Mouse (Mus musculus) G1E (cell line): ENCODE measurements around the gene Mia3. TPM values are rescaled to one million over a fixed set of nuclear protein-coding genes. Genes with fewer than 3 reads are reported as not detected.

Experiments
- ATAC-seq: 2 replicates; pipeline ENCODE4 v1.8.0; 2016; ENCODE audit warnings: mild to moderate bottlenecking; ENCODE audit not compliant: insufficient number of reproducible peaks, poor library complexity, low FRiP score, severe bottlenecking; ENCODE audit errors: extremely low read depth
- DNase-seq: peaks from one replicate; pipeline ENCODE4 v3.0.0; 2012; ENCODE audit warnings: low spot score
- H3K27me3 ChIP-seq: 2 replicates; pipeline ENCODE4 v1.6.1; 2012; ENCODE audit warnings: mild to moderate bottlenecking, low read length, inconsistent platforms; ENCODE audit not compliant: insufficient read depth
- H3K36me3 ChIP-seq: replicated peaks from 2 replicates; pipeline ENCODE3; 2012; ENCODE audit warnings: mild to moderate bottlenecking, inconsistent platforms
- H3K4me1 ChIP-seq: 2 replicates; pipeline ENCODE4 v1.6.1; 2012; ENCODE audit warnings: low read depth, low read length, inconsistent platforms, mixed read lengths; ENCODE audit not compliant: insufficient read depth
- H3K4me3 ChIP-seq: 2 replicates; pipeline ENCODE4 v1.5.1; 2012; ENCODE audit warnings: low read depth, mild to moderate bottlenecking, inconsistent platforms, low read length, moderate library complexity, mixed read lengths
- H3K9me3 ChIP-seq: replicated peaks from 2 replicates; pipeline ENCODE4 v1.6.1; 2012; ENCODE audit warnings: inconsistent platforms
- CTCF ChIP-seq: IDR thresholded peaks from 2 replicates; pipeline ENCODE4 v1.5.1; 2012; ENCODE audit warnings: low read depth, low read length, inconsistent platforms, mixed read lengths
- GATA1 ChIP-seq: IDR thresholded peaks from 2 replicates; pipeline ENCODE4 v1.6.1; 2012; ENCODE audit warnings: borderline replicate concordance, low read length, inconsistent platforms, mixed read lengths
- GATA2 ChIP-seq: IDR thresholded peaks from 2 replicates; pipeline ENCODE4 v1.6.1; 2012; ENCODE audit warnings: low read depth, low read length, inconsistent platforms, borderline replicate concordance
- POLR2AphosphoS5 ChIP-seq: IDR thresholded peaks from 2 replicates; pipeline ENCODE4 v1.6.1; 2012; ENCODE audit warnings: low read depth, low read length, inconsistent platforms; ENCODE audit not compliant: insufficient replicate concordance
- TAL1 ChIP-seq: conservative IDR thresholded peaks from 2 replicates; pipeline ENCODE4 v1.6.1; 2012; ENCODE audit warnings: low read depth, low read length, inconsistent platforms, mixed read lengths
- polyA plus RNA-seq: library from polyadenylated mRNA; stranded (reverse); fragments of >175 nt; gene quantifications from 2 replicates; pipeline ENCODE4 v1.2.3, GENCODE M21; 2012
- total RNA-seq, 2 experiments: library from RNA; stranded (forward) in 1 of 2; stranded (reverse) in 1 of 2; fragments of 200-1000 nt in 1 of 2; fragments of >200 nt in 1 of 2; fragmentation: Nextera tagmentation in 1 of 2; gene quantifications; 2 replicates each; pipeline ENCODE4 v1.2.3; 2014 to 2017

Gene Mia3
- total and polyA plus RNA-seq, 3 experiments, result 23.5 to 72.6 (median 66.7) TPM

GRCm38 (mm10) chr1:183307555-183307954, 61.8 kb downstream of the Mia3 start:
- H3K27me3 ChIP-seq, result no peaks in the 10 kb centered on the region
- H3K4me1 ChIP-seq, result no peaks in the 10 kb centered on the region
- no peak for DNase-seq
- no peaks in the 10 kb centered on the region for H3K9me3 ChIP-seq
- ATAC-seq, result no peak
- TF ChIP-seq GATA2 (no peak), CTCF (no peak), GATA1 (no peak), POLR2AphosphoS5 (no peak), TAL1 (no peak)
- no peak overlapping the region for H3K4me3 ChIP-seq
- H3K36me3 ChIP-seq, result peaks cover 43% of the 10 kb centered on the region

GRCm38 (mm10) chr1:183299161-183299560, 70.2 kb downstream of the Mia3 start:
- peaks cover 2% of the 10 kb centered on the region for H3K36me3 ChIP-seq
- TF ChIP-seq GATA2 (no peak), CTCF (no peak), TAL1 (no peak), POLR2AphosphoS5 (no peak), GATA1 (no peak)
- H3K9me3 ChIP-seq, result no peaks in the 10 kb centered on the region
- no peaks in the 10 kb centered on the region for H3K27me3 ChIP-seq
- no peak overlapping the region for H3K4me3 ChIP-seq
- H3K4me1 ChIP-seq, result peaks cover 8% of the 10 kb centered on the region; the same call in 1 of the 2 replicates
- peak; percentile 100 for DNase-seq
- ATAC-seq, result no peak

- peak overlapping the region; percentile 74 for H3K4me3 ChIP-seq
- DNase-seq, result peak; percentile 48
- H3K27me3 ChIP-seq, result no peaks in the 10 kb centered on the region
- H3K9me3 ChIP-seq, result no peaks in the 10 kb centered on the region
- peaks cover 8% of the 10 kb centered on the region; the same call in 1 of the 2 replicates for H3K4me1 ChIP-seq
- TF ChIP-seq GATA1 (no peak), TAL1 (no peak), CTCF (no peak), POLR2AphosphoS5 (no peak), GATA2 (no peak)
- H3K36me3 ChIP-seq, result peaks cover 14% of the 10 kb centered on the region
- peak; percentile 60 for ATAC-seq
Measured at GRCm38 (mm10) chr1:183297886-183298489, 71.4 kb downstream of the Mia3 start.

- Histone ChIP-seq H3K4me1 (peaks cover 8% of the 10 kb centered on the region; the same call in 1 of the 2 replicates), H3K4me3 (peak overlapping the region; percentile 74), H3K36me3 (peaks cover 19% of the 10 kb centered on the region), H3K9me3 (no peaks in the 10 kb centered on the region), H3K27me3 (no peaks in the 10 kb centered on the region)
- TF ChIP-seq CTCF (no peak), GATA2 (no peak)
- ATAC-seq (no peak), DNase-seq (peak; percentile 35)
Measured at GRCm38 (mm10) chr1:183297473-183297885, 71.9 kb downstream of the Mia3 start.

- TF ChIP-seq GATA2 (no peak), CTCF (no peak), POLR2AphosphoS5 (no peak), TAL1 (no peak), GATA1 (no peak)
- Histone ChIP-seq H3K9me3 (no peaks in the 10 kb centered on the region), H3K36me3 (peaks cover 24% of the 10 kb centered on the region), H3K4me1 (peaks cover 8% of the 10 kb centered on the region; the same call in 1 of the 2 replicates), H3K4me3 (peak within 1 kb of the TSS; percentile 74), H3K27me3 (no peaks in the 10 kb centered on the region)
- ATAC-seq (peak; percentile 48), DNase-seq (peak; percentile 92)
Measured at GRCm38 (mm10) chr1:183296877-183297383, 72.4 kb downstream of the Mia3 start, which contains the start of gene Brox. Gene Brox (minus strand): TSS chr1:183297269.

- H3K4me1 ChIP-seq, result peaks cover 8% of the 10 kb centered on the region; the same call in 1 of the 2 replicates
- H3K9me3 ChIP-seq, result no peaks in the 10 kb centered on the region
- DNase-seq (peak; percentile 67), ATAC-seq (peak; percentile 5; the same call in 1 of the 2 replicates)
- peak within 1 kb of the TSS; percentile 74 for H3K4me3 ChIP-seq
- TF ChIP-seq GATA2, result no peak
- no peak for TF ChIP-seq CTCF
- no peak for TF ChIP-seq TAL1
- TF ChIP-seq GATA1, result no peak
- TF ChIP-seq POLR2AphosphoS5, result no peak
- no peaks in the 10 kb centered on the region for H3K27me3 ChIP-seq
- H3K36me3 ChIP-seq, result peaks cover 28% of the 10 kb centered on the region
Measured at GRCm38 (mm10) chr1:183296465-183296864, 72.9 kb downstream of the Mia3 start, which contains the start of gene Aida. Gene Aida (plus strand): TSS chr1:183296590.
